Mouse (Mus musculus) mouse trophoblast stem cell (cell line): ENCODE data around the gene Prkd1.
"Not testable (repeated sequence)": the region's sequence is repeated elsewhere in the genome, so short reads cannot be mapped to it uniquely, and the experiment has no call there.

ENCODE experiments used
- in situ Hi-C, 2 experiments: fragments of 300-500 bp; cut with MseI, MboI; formaldehyde crosslinking; loops; 2 replicates in 1 of 2; 3 replicates in 1 of 2; pipeline ENCODE4 v1.15.1; 2025

The Prkd1 gene

DNA sequence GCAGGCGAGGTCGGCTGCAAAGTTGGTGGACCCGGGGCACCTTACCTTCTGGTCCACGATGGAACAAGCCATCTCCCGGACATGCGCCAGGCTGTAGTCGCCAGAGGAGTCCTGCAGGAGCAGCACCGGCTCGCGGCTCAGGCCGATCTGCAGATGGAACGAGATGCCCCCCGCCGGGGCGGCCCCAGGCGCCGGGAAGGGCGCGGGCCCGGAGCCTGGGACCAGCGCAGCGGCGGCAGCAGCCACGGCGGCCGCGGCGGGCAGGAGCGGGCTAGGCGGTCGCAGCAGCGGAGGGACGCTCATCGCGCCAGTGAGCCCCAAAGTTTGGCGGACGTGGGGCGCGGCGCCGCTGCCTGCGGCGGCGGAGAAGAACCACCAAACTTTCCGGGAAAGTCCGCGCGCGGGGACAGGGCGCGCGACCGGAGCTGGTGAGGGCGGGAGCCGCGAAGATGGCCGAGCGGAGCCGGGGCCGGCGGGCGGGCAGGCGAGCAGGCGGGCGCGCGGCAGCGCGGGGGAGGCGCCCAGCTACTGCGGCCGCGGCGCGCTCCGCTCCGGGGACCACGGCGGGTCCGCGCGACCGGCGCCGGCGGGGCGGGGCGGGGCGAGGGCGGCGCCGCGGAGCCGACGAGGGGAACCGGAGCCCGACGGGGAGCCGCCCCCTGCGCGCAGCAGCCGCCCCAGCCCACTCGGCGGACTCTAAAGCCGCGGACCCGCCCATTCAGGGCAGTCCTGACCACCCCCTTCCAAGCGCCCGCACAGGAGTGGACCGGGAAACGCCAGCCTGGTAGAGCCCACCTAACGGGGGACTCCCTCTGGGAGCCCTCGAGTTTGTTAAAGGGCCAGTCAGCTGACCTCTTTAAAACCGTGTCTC, at the start of gene Prkd1:
TSS of gene Prkd1 (minus strand) at position 428 of the 871 bp plus-strand sequence.
- in situ Hi-C loops, result no loop called here

DNA sequence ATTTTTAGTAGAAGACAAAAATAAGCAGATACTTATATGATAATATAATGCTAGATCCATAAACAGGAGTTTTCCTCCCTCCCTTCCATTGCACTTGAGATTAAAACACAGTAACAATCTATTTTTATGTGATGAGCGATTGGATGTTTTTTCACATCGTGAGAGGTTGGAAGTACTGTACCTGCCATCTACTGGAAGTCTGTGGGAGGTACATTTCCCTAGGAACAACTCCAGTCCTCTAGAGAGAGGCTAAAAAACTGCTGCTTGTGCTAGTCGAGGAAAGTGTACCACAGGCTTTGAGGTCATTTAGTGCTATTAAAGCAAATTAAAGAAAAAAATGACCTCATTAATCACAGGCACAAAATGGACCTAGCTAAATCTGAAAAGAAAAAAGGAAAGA, 48.6 kb upstream of the Prkd1 start:
- in situ Hi-C loops, result no loop called here

- in situ Hi-C loops, result no loop called here
These were observed 675 bp downstream of the Prkd1 start for GRCm38 (mm10) chr12:50648176-50648670.

DNA sequence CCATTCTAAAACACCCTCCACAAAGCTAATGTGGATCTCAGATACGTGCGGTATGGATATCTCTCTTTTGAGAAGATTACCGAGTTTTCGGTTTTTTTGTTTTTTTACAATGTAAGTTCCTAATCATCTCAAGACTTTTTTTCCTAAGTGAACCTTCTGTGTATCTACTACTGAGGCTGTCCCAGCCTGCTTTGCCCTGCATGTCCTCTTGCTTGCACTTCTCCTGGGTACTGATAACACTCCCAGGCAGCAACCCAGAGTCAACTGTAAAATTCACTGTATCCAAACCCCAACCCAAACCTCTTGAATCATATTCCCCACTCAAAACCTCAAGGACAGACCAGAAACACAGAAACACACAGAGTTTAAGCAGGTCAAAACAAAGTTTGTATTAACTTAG, 2.0 kb downstream of the Prkd1 start:
- in situ Hi-C loops, result no loop called here

GRCm38 (mm10) chr12:50642671-50643070, 6.2 kb downstream of the Prkd1 start:
- in situ Hi-C loops, result no loop called here

DNA sequence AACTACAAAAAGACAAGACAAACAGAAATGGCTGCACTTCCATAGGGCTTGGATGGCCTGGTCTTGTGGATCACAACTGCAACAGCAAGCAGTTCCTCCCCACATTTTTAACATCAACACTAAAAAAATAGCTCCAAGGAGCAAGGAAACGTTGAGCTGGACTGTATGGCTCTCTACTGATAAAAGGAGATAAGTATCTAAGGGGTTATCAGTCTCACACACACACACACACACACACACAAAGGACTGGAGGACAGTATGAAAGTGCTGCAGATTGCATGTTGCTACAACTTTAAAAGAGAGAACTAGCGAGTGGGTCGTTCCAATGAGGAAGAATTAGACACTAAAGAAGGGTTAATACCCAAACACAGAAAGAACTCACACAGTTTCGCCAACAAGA, 8.7 kb downstream of the Prkd1 start:
- in situ Hi-C loops, result no loop called here

- in situ Hi-C loops, result no loop called here
These were observed 14.5 kb downstream of the Prkd1 start for GRCm38 (mm10) chr12:50634436-50634835.

DNA sequence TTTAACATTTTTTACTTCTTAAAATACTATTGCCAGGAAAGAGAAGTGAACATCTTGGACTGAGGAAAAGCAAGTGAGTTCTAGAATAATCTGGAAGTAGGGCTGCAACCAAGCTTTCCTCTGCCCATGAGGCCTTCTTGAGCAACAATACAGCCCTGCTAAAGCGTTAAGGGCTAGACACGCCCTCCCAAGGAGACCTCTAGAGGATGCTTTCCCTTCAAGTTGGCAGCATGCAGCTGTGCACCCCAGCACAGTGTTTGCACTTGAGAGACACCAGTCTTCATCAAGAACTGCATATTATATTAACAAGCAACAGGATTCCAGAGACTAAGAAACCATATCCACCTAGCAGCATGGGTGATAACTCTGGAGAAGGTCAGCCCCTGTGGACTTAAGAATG, 22.8 kb downstream of the Prkd1 start:
- in situ Hi-C loops, result not testable (repeated sequence)

DNA sequence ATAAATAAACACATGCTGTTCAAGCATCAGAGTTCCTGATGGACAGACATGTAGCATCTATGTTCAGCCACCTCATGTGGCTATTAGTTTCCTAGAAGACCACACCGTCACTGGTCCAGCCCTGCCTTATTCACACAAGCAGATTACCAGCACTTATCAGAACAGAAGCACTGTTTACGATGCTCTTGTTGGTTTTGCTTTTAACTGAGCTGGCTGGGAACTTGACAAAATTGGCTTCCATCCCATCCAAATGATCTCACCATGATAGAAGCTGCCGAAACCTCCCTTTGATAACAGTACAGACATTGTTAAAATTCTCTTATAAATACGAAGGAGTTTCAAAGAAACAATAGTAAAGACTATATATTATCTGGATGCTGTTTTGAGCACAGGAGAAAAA, 24.7 kb downstream of the Prkd1 start:
- in situ Hi-C loops, result no loop called here

DNA sequence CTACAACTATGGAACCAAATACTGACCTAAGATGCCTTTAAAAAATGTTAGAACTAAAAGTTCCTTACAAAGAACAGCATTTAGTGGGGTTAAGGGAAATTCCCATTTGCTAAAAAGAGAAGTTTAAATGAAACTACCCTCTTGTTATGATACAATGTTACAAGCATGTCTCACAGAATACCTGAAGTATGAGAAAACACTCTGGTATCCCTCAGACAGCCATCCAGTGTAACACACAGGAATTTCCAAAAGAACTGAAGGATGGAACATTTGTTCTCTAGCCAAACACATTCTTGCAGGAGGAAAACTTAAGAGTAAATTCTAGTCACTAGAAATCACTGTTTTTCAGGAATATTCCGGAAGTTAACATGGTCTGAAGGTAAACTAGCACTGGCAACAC, 33.0 kb downstream of the Prkd1 start:
- in situ Hi-C loops, result no loop called here

- in situ Hi-C loops, result no loop called here
These were observed 34.6 kb downstream of the Prkd1 start for GRCm38 (mm10) chr12:50614341-50614740.

- in situ Hi-C loops, result no loop called here
These were observed 42.0 kb downstream of the Prkd1 start for GRCm38 (mm10) chr12:50606703-50607500.

GRCm38 (mm10) chr12:50599370-50599769, 49.5 kb downstream of the Prkd1 start:
- in situ Hi-C loops, result no loop called here

GRCm38 (mm10) chr12:50598053-50598988, 50.6 kb downstream of the Prkd1 start:
- in situ Hi-C loops, result no loop called here

GRCm38 (mm10) chr12:50597467-50597866, 51.4 kb downstream of the Prkd1 start:
- in situ Hi-C loops, result no loop called here

DNA sequence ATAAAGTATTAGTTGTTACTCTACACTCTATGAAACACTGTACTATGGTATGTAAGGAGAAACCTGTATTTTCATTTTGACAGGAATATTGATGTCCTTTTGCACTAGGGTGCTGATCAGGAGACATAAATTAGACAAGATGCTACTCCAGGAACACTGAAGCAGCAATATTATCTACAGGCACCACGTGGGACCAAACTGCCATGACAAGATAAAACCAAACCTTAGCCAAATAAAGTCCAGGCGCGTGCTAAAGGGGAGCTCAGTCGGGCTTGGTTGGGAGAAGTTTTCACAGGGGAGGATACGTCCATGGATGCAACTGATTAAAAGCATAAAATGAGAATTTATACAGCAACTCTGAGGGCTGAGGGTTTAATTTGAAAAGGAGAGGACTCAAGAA, 53.1 kb downstream of the Prkd1 start:
- in situ Hi-C loops, result no loop called here

- in situ Hi-C loops, result no loop called here
These were observed 54.4 kb downstream of the Prkd1 start for GRCm38 (mm10) chr12:50594506-50594905.

- in situ Hi-C loops, result no loop called here
These were observed 55.4 kb downstream of the Prkd1 start for GRCm38 (mm10) chr12:50593481-50593880.

DNA sequence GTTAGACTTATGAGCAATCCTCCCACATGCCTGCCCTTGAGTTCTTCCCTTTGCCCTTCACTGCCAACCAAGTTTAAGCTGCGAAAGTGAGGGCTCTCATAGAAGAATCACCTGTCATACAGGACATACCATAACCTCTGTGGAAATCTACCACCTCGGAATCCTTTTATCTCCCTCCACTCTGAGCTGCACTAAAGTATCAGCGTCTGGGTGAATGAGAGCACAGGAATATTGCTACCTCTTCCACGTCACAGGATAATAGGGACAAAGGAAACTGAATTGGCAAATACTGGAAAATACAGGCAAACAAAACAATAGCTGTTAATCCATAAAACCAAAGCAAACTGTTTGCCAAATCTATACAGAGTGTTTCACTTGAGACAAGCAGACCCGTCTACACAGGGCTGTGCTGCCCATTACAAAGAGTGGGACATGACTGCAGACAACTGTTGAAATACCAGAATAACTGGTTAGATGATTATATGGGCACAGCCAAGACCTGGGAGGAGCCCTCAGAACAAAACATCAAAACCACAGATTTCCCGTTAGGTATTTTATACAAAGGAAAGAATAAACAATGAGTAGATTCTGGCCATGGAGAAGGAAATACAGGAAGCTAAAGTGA, 60.6 kb downstream of the Prkd1 start:
- in situ Hi-C loops, result no loop called here

GRCm38 (mm10) chr12:50565198-50565597, 83.7 kb downstream of the Prkd1 start:
- in situ Hi-C loops, result no loop called here

DNA sequence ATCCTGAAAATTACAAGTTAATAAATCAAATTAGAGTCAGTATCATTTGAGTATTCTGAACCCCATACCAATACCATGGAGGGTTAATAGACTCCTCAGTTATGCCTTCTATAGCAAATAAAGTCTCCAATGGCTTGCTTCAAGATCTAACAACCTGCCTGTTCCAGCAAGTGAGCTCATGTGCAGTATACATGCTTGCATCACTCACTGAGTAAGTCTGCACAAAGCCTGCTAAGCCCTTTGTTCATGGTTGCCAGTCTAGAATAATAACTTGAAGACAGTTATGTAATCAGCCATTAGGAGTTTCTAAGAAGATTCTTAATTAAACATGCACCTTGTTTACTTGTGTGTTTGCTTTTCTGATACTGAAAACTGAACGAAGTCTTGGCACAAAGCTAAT, 88.4 kb downstream of the Prkd1 start:
- in situ Hi-C loops, result no loop called here
